Mouse (Mus musculus): ENCODE measurements around the gene Shroom3. TPM values are rescaled to one million over a fixed set of nuclear protein-coding genes. Genes with fewer than 3 reads are reported as not detected.
A peak's percentile ranks its signal among the peaks of the same experiment; 100 is the strongest.

Shroom3 gene
- polyA plus RNA-seq, 1 experiment from 2014 or later: 11.3 TPM

GRCm38 (mm10) chr5:92698837-92699529 is 15.7 kb downstream of the Shroom3 start:
- 0 out of 2 replicates have a peak, but pooled peaks have one; percentile 27 for ATAC-seq (replicated peaks; ENCODE audit: insufficient number of reproducible peaks, insufficient read depth, low FRiP score, low read depth)

DNA sequence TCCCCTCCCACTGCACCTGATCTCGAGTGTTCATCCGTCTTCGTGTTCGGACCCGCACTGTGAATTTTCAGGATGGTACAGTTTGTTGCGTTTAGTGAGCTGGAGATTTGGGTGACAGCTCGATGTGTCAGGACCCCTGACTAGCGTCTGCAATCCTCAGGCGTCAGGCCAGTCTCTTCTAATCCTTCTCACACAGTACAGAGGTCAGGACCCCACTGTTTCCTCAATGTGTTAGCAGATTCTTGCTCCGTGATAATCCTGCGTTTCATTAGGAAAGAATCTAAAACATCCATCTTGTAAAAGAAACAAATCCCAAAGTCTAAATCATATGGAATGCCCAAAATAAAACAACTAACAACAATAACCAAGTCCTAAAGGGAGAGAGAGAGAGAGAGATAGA is 18.5 kb downstream of the Shroom3 start:
- H3K4me2 ChIP-seq: no peak overlapping the region
- H3K9me3 ChIP-seq (replicated peaks): no peaks in the 10 kb centered on the region
- no peak overlapping the region for H3K9ac ChIP-seq
- ATAC-seq (replicated peaks; ENCODE audit: insufficient number of reproducible peaks, insufficient read depth, low FRiP score, low read depth): no peak
- no peak overlapping the region for H3K4me3 ChIP-seq
- H3K27ac ChIP-seq: no peak overlapping the region
- H3K36me3 ChIP-seq: no peaks in the 10 kb centered on the region
- WGBS: 42% methylated on average over 11 of the region's 11 CpGs
- no peaks in the 10 kb centered on the region for H3K27me3 ChIP-seq
- H3K4me1 ChIP-seq (replicated peaks): peaks cover 14% of the 10 kb centered on the region

More at GRCm38 (mm10) chr5:92698837-92699529, 15.7 kb downstream of the Shroom3 start:
- H3K27ac ChIP-seq: 0 out of 2 replicates have a peak overlapping the region, but pooled peaks have one; percentile 7
- H3K4me3 ChIP-seq: peak overlapping the region; percentile 33
- H3K4me1 ChIP-seq (replicated peaks): peaks cover 29% of the 10 kb centered on the region
- H3K36me3 ChIP-seq: no peaks in the 10 kb centered on the region
- no peaks in the 10 kb centered on the region for H3K27me3 ChIP-seq
- H3K9ac ChIP-seq: no peak overlapping the region
- WGBS: 20% methylated on average over 17 of the region's 17 CpGs
- H3K4me2 ChIP-seq: peak overlapping the region; percentile 60
- no peaks in the 10 kb centered on the region for H3K9me3 ChIP-seq (replicated peaks)

GRCm38 (mm10) chr5:92703671-92704070 is 20.4 kb downstream of the Shroom3 start:
- H3K4me3 ChIP-seq: no peak overlapping the region
- H3K4me1 ChIP-seq (replicated peaks): peaks cover 14% of the 10 kb centered on the region
- no peaks in the 10 kb centered on the region for H3K36me3 ChIP-seq
- H3K27ac ChIP-seq: no peak overlapping the region
- H3K4me2 ChIP-seq: no peak overlapping the region
- no peaks in the 10 kb centered on the region for H3K27me3 ChIP-seq
- H3K9me3 ChIP-seq (replicated peaks): no peaks in the 10 kb centered on the region
- 81% methylated on average over 8 of the region's 8 CpGs for WGBS
- ATAC-seq (replicated peaks; ENCODE audit: insufficient number of reproducible peaks, insufficient read depth, low FRiP score, low read depth): no peak
- no peak overlapping the region for H3K9ac ChIP-seq

GRCm38 (mm10) chr5:92707921-92708491 is 24.8 kb downstream of the Shroom3 start:
- ATAC-seq (replicated peaks; ENCODE audit: insufficient number of reproducible peaks, insufficient read depth, low FRiP score, low read depth): no peak
- no peak overlapping the region for H3K4me2 ChIP-seq

GRCm38 (mm10) chr5:92710779-92711178 is 27.5 kb downstream of the Shroom3 start:
- WGBS: 84% methylated on average over 8 of the region's 8 CpGs
- Histone ChIP-seq H3K36me3 (no peaks in the 10 kb centered on the region), H3K9me3 (replicated peaks) (no peaks in the 10 kb centered on the region), H3K4me3 (no peak overlapping the region), H3K9ac (no peak overlapping the region), H3K27me3 (no peaks in the 10 kb centered on the region), H3K27ac (no peak overlapping the region), H3K4me1 (replicated peaks) (peaks cover 6% of the 10 kb centered on the region; the same call in 1 of the 2 replicates), H3K4me2 (no peak overlapping the region)
- ATAC-seq (replicated peaks; ENCODE audit: insufficient number of reproducible peaks, insufficient read depth, low FRiP score, low read depth): no peak

More at GRCm38 (mm10) chr5:92707921-92708491, 24.8 kb downstream of the Shroom3 start:
- Histone ChIP-seq H3K9ac (no peak overlapping the region), H3K27me3 (no peaks in the 10 kb centered on the region), H3K4me3 (no peak overlapping the region), H3K36me3 (no peaks in the 10 kb centered on the region), H3K4me1 (replicated peaks) (peaks cover 6% of the 10 kb centered on the region; the same call in 1 of the 2 replicates), H3K27ac (no peak overlapping the region), H3K9me3 (replicated peaks) (no peaks in the 10 kb centered on the region)
- 43% methylated on average over 7 of the region's 7 CpGs for WGBS

GRCm38 (mm10) chr5:92711666-92712290 is 28.5 kb downstream of the Shroom3 start:
- Histone ChIP-seq H3K4me1 (replicated peaks) (peaks cover 6% of the 10 kb centered on the region; the same call in 1 of the 2 replicates), H3K9me3 (replicated peaks) (no peaks in the 10 kb centered on the region), H3K4me2 (no peak overlapping the region), H3K27ac (no peak overlapping the region), H3K9ac (no peak overlapping the region), H3K4me3 (no peak overlapping the region), H3K27me3 (no peaks in the 10 kb centered on the region), H3K36me3 (no peaks in the 10 kb centered on the region)
- 73% methylated on average over 5 of the region's 5 CpGs for WGBS
- no peak for ATAC-seq (replicated peaks; ENCODE audit: insufficient number of reproducible peaks, insufficient read depth, low FRiP score, low read depth)

DNA sequence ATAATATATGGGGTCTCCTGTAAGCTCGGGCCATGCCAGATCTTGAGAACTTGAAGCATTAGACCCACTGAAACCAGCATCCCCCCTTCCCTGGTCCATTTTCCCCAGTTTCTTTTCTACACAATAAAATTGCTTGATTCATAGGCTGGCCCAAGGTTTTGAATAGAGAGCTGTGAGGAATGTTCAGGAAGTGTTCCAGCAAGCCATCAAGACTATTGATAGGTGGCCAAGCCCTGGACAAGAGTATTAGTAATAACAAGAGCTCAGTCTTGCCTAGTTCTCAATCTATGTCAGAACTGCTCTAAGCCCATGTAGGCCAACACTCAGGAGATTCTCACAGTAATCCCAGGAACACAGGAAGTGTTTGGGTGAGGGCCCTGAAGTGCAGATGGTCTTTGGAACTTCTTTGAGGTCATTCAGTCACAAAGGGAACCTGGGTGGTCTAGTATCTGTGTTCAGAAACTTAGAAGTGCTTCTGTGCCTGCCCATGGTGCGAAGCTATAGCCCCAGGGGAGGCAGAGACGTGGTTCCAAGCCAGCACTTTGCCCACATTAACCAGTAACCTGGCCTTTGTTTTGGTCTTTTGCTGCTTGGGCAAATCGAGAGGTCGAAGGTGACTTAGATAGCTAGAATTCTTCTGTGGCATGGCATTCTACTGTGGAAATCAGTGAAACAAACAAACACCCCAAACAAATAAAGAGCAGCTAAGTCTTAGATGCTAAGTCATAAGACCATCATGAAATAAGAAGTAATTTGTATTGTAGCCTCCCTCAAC is 29.6 kb downstream of the Shroom3 start:
- WGBS: 81% methylated on average over 5 of the region's 5 CpGs
- no peak for ATAC-seq (replicated peaks; ENCODE audit: insufficient number of reproducible peaks, insufficient read depth, low FRiP score, low read depth)

DNA sequence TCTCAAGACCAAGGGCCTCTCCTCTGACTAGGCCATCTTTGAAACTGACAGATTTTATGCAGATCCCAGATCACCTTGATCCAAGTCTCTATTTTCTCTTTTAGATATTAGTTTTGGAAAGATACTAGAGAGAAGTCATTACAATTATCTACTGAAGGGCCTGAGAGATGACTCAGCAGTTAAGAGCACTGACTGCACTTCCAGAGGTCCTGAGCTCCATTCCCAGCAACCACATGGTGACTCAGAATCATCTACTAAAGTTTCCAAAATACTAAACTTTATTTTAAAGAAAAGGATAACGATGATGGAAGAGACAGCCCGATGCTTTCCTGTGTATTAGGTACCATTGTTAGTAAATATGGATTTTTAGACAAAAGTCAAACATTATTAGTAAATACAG is 31.7 kb downstream of the Shroom3 start:
- Histone ChIP-seq H3K9ac (no peak overlapping the region), H3K36me3 (no peaks in the 10 kb centered on the region), H3K27ac (no peak overlapping the region), H3K4me3 (no peak overlapping the region), H3K9me3 (replicated peaks) (no peaks in the 10 kb centered on the region), H3K4me1 (replicated peaks) (peaks cover 8% of the 10 kb centered on the region; the same call in 1 of the 2 replicates), H3K27me3 (no peaks in the 10 kb centered on the region), H3K4me2 (no peak overlapping the region)
- no peak for ATAC-seq (replicated peaks; ENCODE audit: insufficient number of reproducible peaks, insufficient read depth, low FRiP score, low read depth)
- WGBS: 88% methylated on average over 2 of the region's 2 CpGs

More for the DNA sequence above, 29.6 kb downstream of the Shroom3 start:
- Histone ChIP-seq H3K9ac (no peak overlapping the region), H3K36me3 (no peaks in the 10 kb centered on the region), H3K27me3 (no peaks in the 10 kb centered on the region), H3K27ac (no peak overlapping the region), H3K9me3 (replicated peaks) (no peaks in the 10 kb centered on the region), H3K4me3 (no peak overlapping the region), H3K4me2 (no peak overlapping the region), H3K4me1 (replicated peaks) (peaks cover 5% of the 10 kb centered on the region; the same call in 1 of the 2 replicates)

DNA sequence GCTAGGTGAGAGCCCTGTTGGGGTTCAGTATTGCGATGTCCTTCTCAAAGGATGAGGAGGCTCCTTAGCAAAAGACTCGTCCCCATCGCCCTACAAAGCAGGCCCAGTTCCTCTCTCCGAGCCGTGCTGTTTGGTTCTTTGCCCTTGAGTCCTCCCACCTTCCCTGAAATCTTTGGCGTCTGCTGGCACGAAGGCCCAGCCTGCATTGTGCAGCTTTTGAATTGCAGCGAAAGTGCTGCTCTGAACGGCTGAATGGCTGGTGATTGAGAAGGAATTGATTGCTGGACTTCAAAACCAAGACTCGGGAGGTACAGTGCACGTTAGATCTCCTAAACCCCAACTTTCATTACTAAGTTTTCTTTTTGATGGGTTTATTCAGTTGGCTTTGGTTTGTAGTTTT is 32.1 kb downstream of the Shroom3 start:
- H3K27ac ChIP-seq: no peak overlapping the region
- WGBS: 65% methylated on average over 11 of the region's 11 CpGs
- no peaks in the 10 kb centered on the region for H3K36me3 ChIP-seq
- no peak overlapping the region for H3K9ac ChIP-seq
- no peaks in the 10 kb centered on the region for H3K9me3 ChIP-seq (replicated peaks)
- no peaks in the 10 kb centered on the region for H3K27me3 ChIP-seq
- H3K4me1 ChIP-seq (replicated peaks): peaks cover 8% of the 10 kb centered on the region; the same call in 1 of the 2 replicates
- no peak for ATAC-seq (replicated peaks; ENCODE audit: insufficient number of reproducible peaks, insufficient read depth, low FRiP score, low read depth)
- no peak overlapping the region for H3K4me3 ChIP-seq
- no peak overlapping the region for H3K4me2 ChIP-seq

DNA sequence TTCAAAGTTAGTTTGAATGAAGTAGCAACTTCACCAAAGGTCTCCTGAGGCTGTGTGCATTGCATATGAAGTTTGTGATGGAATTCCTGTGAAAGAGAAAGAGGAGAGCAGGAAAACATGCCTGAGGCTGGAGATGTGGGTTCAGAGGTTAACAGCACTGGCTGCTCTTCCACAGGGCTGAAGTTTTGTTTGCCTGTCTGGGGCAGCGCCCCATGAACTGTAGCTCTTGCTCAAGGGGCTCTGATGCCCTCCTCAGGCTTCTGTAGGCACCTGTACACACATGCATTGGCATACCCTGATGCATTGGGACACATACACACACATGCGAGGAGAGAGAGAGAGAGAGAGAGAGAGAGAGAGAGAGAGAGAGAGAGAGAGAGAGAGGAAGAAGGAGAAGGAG is 32.7 kb downstream of the Shroom3 start:
- no peaks in the 10 kb centered on the region for H3K36me3 ChIP-seq
- no peaks in the 10 kb centered on the region for H3K9me3 ChIP-seq (replicated peaks)
- H3K4me3 ChIP-seq: no peak overlapping the region
- no peak overlapping the region for H3K9ac ChIP-seq
- H3K4me2 ChIP-seq: no peak overlapping the region
- H3K27ac ChIP-seq: no peak overlapping the region
- ATAC-seq (replicated peaks; ENCODE audit: insufficient number of reproducible peaks, insufficient read depth, low FRiP score, low read depth): no peak
- 75% methylated on average over 2 of the region's 2 CpGs for WGBS
- H3K27me3 ChIP-seq: no peaks in the 10 kb centered on the region
- peaks cover 8% of the 10 kb centered on the region; the same call in 1 of the 2 replicates for H3K4me1 ChIP-seq (replicated peaks)
